Mouse (Mus musculus) Muller cell, postnatal 12 days (primary cell): Measurements from ENCODE around the gene Pygo1.

ENCODE experiments used
- DNase-seq: peaks from one replicate; pipeline ENCODE4 v3.0.0-alpha.2; 2015; ENCODE audit errors: inconsistent ontology term

Pygo1 gene

DNA sequence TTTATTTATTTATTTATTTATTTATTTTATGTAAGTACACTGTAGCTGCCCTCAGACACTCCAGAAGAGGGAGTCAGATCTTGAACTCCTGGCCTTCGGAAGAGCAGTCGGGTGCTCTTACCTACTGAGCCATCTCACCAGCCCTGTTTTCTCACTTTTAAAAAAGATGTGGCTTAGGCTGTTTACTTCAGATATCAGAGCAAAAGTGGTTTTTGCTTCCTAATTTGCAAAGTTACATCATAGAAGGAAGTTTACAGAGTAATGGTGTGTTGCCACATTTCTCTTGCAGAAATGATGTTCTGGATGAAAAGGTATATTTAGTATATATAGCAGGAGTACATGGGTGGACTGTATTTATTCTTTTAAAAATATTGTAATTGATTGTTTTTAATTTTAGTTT lies 66.0 kb downstream of the Pygo1 start:
- no peak for DNase-seq

- no peak for DNase-seq
Measured at GRCm38 (mm10) chr9:72992576-72992975, 67.1 kb downstream of the Pygo1 start.

GRCm38 (mm10) chr9:72996167-72996566 lies 70.7 kb downstream of the Pygo1 start:
- no peak for DNase-seq

- DNase-seq, result no peak
Measured at GRCm38 (mm10) chr9:72996806-72997205, 71.4 kb downstream of the Pygo1 start.

DNA sequence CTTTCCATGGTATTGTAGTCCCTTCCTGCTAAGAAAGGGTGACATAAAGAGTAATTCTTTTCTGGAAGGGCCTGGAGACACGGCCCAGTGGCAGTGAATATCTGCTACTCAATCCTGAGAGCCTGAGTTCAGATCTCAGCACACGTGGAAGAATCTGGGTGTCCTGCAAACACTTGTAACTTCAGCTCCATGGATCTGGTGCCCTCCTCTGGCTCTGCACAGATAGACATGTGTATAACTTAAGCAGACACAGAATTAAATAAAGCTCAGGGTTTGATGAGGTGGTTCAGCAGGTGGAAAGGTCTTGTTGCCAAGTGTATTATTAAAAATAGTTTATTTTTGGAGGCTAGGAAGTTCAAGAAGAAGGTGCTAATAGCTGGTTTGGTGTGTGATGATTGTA lies 75.0 kb downstream of the Pygo1 start:
- no peak for DNase-seq

DNA sequence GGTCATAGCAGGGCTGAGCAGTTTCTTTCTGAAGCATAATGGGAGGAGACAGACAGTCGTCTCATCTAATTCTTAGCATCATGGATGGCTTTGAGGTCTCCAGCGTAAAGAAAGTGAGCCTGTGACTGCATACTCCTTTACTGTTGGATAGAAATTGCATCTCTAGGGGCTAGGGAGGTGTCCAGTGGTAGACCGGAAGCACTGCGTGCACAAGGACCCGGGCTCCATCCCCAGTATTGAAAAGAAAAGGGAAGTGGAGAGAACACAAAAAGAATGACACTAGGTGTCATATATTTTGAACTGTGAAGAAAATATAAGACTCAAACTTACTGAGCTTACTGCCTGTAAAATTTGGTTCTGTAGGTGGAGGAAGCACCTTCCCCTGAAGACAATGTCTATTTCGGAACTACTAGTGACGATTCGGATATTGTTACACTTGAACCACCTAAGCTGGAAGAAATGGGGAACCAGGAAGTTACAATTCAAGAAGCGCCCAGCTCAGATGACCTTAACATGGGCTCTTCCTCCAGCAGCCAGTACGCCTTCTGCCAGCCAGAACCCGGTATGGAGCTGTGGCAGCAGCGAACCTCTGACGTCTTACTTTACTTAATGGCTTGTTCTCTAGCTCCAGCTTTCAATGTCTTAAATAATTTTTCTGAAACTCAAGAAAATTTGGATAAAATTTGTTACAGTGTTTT lies 76.0 kb downstream of the Pygo1 start:
- no peak for DNase-seq
